Mouse (Mus musculus) lung, postnatal 14 days (tissue): ENCODE measurements around the gene Cdk19.

ENCODE experiments used
- DNase-seq: peaks from one replicate; pipeline ENCODE4 v3.0.0; 2021

Gene Cdk19

GRCm38 (mm10) chr10:40339351-40339964 is at the start of gene Cdk19:
Cdk19 (plus strand) TSS chr10:40339564.
- no peak for DNase-seq

DNA sequence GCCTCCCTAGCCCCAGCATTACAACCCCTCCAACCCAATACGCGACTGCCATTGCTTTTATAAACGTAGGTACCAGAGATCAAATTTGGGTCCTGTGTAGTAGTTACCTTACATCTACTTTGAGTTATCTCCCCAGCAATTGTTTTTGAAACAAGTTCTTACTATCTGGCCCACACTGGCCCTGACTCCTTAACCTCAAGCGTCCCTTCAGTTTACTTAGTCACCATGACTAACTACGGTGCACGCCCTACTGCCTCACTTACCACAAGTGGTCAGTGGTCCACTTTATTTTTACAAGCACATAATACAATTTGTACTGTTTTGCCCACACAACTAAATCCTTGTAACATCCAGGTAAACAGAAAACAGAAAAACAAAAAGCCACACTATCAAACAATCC is 46.7 kb upstream of the Cdk19 start:
- no peak for DNase-seq

DNA sequence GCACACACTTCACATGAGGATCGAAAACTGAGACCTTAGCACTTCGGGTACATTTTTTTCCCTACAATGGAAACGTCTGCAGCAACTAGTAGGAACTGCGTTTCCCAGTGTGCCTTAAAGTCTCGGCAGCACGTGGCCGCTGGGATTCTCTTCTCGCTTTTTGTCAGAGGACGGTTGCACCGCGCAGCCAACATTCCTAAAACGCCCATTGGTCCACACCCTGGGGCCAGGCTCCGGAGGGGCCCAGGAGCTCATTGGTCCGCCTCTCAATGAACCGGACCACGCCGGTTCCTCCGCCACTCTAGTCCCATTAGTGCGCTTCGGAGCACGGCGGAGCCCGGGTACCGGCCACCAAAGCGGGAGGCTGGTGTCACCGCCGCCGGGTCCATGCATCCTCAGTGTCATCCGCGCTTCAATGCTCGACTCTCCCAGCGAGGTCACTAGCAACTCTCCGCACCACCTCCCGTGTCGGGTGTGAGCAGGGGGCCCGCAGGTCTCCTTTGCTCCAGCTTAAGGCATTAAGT is 38.7 kb upstream of the Cdk19 start:
- peak; percentile 80 for DNase-seq

DNA sequence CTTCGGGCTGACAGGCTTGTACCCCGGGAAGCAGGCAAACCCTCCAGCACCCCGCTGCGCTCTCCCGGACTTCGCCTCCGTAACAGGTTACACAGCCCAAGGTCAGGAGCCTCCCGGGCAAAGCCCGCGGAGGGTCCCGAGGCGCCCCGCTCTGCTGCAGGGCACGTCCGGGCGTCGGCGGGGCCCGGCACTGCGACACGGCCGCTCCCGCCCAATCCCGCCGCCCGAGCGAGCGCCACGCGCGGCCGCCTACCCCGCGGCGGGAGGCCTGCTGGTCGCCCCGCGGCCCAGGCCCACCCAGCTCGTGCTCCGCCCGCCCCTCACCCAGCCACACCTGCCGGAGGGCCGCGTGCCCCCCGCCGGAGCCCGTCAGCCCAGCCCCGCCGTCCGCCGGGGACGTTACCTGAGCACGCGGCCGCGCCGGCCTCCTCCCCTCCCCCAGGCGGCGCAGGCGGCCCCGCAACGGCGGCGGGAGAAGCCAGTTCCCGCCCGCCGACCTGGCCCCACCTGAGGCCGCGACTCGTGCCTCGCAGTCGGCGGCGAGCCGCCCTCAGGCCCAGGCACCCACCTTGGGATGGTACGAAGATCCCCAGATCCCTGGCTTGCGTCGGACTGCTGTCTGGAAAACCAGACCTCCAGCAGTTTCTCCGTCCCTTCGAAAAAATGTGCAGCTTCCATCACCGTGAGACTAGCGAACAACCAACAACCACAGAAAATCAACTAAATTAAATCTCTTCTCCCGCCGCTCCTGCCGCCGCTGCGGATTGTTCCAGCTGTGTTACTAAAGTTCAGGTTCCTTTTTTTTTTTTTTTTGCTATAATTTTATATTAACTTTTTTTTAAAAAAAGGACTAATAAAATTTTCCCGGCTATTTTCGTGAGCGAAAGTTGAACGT is 37.9 kb upstream of the Cdk19 start:
- DNase-seq, result peak; percentile 26

DNA sequence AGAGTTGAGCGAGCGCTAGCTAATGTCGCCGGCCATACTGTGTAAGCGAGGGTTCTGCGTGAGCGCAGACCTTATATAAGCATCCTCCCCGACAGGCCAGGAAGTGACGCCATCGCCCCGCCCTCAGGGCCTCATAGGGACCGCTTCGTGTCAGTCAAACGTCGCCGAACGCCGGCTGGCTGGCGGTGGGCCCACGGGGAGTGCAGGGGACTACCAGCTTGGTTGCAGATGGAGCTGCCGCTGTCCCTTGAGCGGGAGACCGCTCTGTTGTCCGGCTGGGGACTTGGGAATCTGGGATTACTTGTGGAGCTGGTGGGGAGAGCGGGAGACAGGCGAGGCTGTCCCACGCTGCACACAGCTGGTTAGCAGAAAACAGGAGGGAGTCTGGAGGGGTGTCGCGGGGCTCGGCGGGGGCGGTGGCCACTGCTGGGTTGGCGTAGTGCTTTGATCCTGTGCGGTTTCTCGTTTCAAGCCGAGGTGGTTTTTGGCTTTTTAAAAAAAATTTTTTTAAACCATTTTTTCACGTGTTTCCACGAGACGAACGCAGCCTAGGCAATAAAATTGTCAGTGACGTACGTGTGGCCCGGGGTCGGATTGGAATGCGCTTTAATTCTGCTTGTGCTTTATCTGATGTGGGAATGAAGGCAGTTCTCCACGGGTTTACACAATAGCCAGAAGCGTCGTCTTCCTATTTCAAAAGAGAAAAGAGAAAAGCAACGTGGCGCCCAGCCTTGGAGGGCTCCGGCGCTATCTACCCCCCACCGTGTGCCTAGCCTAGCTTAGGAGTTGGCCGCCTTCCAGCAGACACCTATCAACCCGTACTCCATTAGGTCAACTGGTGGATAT is 37.0 kb upstream of the Cdk19 start, which contains the start of gene Amd1:
Amd1 (minus strand) TSS at position 47 of the 846 bp plus-strand sequence.
- DNase-seq, result peak; percentile 100

GRCm38 (mm10) chr10:40305989-40306388 is 33.4 kb upstream of the Cdk19 start:
- no peak for DNase-seq

DNA sequence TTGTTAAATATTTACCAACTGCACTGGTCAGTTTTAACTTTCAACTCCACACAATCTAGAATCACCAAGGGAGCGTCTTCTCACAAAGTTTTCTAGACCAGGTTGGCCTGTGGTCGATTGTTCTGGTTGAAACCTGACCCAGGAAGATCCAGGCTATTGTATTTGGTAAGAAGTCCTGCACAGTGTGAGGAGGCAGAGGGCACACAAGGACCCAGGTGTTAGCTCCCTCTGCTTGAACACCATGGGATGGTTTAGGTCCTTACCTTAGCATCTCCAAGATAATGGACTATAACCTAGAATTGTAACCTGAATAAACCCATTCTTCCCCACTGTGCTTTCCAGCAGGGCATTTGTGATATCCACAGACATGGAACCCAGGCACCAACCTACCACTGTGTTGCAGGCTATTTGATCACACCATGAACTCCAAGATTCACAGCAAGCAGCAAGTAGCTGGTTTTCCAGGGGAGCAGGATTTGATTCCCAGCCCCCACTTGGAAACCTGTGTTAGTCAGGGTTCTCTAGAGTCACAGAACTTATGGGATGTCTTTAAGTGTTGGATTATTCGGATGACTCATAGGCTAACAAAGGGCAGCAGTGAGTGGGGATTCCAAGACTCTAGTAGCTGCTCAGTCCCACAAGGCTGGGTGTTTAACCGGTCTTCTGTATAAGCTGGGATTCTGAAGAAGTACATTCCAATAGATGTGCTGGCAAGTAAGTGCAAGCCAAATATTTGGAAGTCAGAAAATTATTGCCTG is 31.4 kb upstream of the Cdk19 start:
- no peak for DNase-seq

DNA sequence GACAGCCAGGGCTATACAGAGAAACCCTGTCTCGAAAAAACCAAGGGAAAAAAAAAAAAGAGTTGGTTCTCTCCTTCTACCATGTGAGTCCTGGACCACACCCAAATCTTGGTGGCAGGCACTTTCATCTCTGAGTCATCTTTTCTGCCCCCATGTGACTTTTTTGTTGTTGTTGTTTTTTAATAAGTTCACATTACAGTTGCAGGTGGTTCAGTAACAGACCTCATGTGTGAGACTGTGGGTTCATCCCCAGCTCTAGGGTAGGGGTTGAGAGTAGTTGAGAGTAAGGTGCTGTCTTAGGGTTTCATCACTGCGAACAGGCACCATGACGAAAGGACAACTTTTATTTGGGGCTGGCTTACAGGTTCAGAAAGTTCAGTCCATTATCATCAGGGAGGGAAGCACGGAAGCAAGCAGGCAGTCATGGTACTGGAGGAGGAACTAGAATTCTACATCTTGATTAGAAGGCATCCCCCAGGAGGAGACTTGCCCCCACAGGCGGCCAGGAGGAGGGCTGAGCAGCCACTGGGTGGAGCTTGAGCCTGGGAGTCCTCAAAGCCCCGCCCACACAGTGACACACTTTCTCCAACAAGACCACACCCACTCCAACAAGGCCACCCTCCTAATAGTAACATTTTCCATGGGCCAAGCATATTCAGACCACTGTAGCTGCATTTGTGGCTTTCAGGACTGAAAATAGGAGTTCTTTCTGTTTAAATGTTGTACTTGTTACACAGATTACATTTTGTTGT is 29.3 kb upstream of the Cdk19 start:
- no peak for DNase-seq

- DNase-seq, result no peak
These were observed 26.6 kb upstream of the Cdk19 start for GRCm38 (mm10) chr10:40312781-40313180.

DNA sequence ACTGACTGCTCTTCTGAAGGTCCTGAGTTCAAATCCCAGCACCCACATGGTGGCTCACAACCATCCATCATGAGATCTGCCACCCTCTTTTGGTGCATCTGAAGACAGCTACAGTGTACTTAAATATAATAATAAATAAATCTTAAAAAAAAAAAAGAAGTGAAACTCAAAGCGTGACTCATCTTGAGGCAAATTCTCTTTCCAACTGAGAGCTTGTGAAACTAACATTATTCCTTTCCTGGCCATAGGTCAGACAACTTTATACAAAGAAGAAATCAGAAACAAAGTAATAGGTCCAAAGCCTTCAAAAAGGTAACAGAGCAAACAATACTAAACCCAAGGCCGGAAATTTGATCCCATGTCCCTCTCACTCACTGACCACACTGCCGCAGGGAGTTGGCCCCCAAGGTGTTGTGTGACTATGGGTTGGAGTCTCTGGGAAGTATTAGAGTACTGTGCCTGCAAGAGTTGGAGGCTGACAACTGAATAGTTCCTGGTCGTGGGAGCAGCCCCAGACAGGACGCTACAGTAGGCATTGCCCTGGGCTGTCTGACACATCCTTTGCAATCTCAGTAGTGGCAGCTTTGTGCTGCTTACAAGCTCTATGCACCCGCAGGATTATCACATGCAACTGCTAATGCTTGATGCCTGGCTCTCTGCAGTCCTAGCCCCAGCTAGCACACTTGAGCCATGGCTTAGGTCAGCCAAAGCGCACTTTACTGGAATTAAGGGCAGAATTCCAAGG is 22.4 kb upstream of the Cdk19 start:
- DNase-seq, result no peak

GRCm38 (mm10) chr10:40320306-40320705 is 19.1 kb upstream of the Cdk19 start:
- no peak for DNase-seq

DNA sequence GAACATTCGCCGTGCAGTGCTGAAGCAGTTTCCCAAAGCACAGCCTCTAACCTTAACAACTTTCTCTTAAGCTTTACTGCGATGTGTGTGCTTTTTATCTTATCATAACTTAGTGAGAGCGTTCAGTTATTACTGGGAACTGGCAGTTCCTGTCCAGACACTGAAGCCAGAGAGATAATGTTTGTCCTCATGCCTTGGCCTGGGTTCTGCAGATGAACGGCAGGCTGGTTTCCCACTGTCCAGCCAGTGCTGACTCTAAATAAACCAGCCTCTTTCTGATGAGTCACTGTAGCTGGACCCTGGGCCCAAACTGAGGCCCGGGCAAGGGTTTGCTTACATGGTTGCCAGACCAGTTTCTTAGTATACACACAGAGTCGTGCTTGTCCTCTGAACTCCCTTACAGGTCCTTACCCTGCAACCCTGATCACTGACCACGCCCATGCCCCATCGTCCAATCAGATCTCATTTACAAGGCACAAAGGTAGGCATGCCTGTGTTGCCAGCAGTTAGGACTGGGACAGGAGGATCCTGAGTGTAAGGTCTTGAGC is 11.3 kb upstream of the Cdk19 start:
- DNase-seq, result no peak

GRCm38 (mm10) chr10:40330262-40330661 is 9.1 kb upstream of the Cdk19 start:
- no peak for DNase-seq

- no peak for DNase-seq
These were observed 6.5 kb upstream of the Cdk19 start for GRCm38 (mm10) chr10:40332864-40333263.

DNA sequence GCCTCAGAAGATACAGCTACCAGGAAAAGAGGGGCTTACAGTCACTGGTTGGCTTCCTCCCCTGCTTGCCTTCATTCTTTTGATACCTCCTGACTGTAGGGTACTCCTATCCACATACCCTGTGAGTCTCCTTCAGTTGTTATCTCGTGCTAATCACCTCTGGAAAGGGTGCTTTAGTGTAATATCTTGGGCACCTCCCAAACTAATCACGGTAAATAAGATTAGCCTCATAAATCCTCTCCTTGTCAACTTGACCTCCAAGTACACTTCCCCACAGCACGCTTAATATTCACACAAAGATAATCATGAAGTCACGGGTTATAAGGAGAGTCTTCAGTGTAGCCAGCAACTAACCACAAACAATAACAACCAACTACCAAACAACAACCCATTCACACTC is 2.7 kb downstream of the Cdk19 start:
- no peak for DNase-seq

GRCm38 (mm10) chr10:40346776-40347403 is 7.5 kb downstream of the Cdk19 start:
- no peak for DNase-seq

DNA sequence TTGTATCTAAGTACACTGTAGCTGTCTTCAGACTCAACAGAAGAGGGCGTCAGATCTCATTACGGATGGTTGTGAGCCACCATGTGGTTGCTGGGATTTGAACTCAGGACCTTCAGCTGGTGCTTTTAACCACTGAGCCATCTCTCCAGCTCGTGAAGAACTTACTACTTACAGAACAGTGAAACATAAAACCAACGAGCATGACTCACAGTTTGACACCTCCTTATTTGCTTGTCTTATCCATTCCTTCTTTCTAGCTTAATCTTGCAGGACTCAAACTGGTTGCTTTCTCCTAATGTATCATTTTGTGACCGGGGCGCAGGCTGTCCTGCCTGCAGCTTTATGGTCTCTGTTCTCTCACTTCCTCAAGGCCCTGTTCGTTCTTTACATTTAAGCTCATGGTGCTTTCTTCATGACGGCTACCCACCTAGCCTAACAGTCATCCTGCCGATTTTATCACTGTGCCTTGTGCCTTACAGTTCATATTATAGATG is 8.1 kb downstream of the Cdk19 start:
- no peak for DNase-seq

DNA sequence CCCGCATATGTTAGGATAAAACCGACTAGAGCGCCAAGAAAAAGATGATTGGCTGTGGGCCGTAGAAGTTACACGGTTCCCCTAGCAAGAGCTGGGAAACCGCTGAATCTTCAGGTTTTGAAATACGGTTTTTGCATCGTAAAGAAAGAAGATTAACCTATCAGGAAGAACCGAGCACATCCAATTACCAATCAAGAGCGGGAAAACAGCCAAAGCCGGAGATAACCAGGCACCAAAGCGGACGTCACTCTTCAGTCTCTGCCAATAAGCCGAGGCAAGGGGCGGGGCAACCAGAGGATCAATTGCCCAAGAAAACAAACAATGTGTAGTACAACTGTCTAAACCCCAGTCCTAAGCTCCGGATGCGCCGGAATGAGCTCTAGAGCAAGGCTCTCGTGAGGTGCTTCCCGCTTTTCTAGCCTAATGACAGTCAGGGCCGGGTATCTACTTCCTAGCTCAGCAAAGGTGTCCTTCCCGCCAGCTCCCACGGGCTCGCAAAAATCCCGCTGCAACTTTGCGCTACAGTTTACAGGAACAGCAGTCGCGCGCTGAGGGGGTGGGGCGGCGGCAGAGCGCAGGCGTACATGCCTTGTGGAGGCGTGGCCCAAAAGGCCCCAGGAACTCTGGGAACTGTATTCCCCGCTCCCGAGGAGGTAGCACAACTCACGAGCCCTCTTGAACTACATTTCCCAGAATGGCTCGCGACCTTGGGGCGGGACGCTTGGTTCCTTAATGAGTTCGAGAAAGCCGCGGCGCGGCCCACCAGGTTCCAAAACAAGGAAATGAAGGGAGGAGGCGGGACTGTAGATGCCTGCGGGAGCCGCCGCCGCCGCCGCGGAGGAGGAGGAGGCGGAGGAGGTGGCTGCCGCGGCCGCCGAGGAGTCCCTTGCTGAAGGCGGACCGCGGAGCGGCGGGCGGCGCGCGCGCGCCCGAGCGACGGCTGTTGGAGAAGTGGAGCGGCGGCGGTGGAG is 9.5 kb downstream of the Cdk19 start:
- DNase-seq, result peak; percentile 96
